Comparison of ENCODE assay signal across 18 mouse cellular contexts in genomic region chrX:41644954-41645353, GRCm38 (mm10).
"Had no signal": no experiment of that assay in that cellular context is flagged by ENCODE, and none has a peak within 500 bp of the region (broad histone marks: within the 10 kb centered on the region; RNA-seq: fewer than 3 reads in every experiment).

No protein-coding gene starts in this region.

- H3K4me3 ChIP-seq: kidney, embryonic 15.5 days; limb, embryonic 10.5 days; limb, embryonic 13.5 days; liver, embryonic 13.5 days; midbrain, embryonic 12.5 days; midbrain, embryonic 15.5 days; neural tube, embryonic 12.5 days; neural tube, embryonic 15.5 days had no signal

- H3K36me3 ChIP-seq: kidney, embryonic 15.5 days; limb, embryonic 10.5 days; limb, embryonic 13.5 days; liver, embryonic 13.5 days; midbrain, embryonic 12.5 days; midbrain, embryonic 15.5 days; neural tube, embryonic 12.5 days; neural tube, embryonic 15.5 days had no signal

- ATAC-seq: lung, postnatal 0 days; midbrain, embryonic 15.5 days had no signal

- H3K4me1 ChIP-seq: kidney, embryonic 15.5 days; limb, embryonic 10.5 days; limb, embryonic 13.5 days; liver, embryonic 13.5 days; midbrain, embryonic 12.5 days; midbrain, embryonic 15.5 days; neural tube, embryonic 12.5 days; neural tube, embryonic 15.5 days had no signal

- DNase-seq: kidney, postnatal 10 days; kidney, postnatal 36 days; liver; liver, embryonic 13.5 days; lung, embryonic 14.5 days; right cerebral cortex, adult 18-20 months; right cerebral cortex, postnatal 14 days; right cerebral cortex, postnatal 4 days; thymus, postnatal 36 days had no signal

- H3K27me3 ChIP-seq: kidney, embryonic 15.5 days; limb, embryonic 13.5 days; liver, embryonic 13.5 days; midbrain, embryonic 12.5 days; midbrain, embryonic 15.5 days; neural tube, embryonic 12.5 days; neural tube, embryonic 15.5 days had no signal

- H3K27ac ChIP-seq: kidney, embryonic 15.5 days; limb, embryonic 10.5 days; limb, embryonic 13.5 days; liver, embryonic 13.5 days; macrophage; midbrain, embryonic 12.5 days; midbrain, embryonic 15.5 days; neural tube, embryonic 12.5 days; neural tube, embryonic 15.5 days had no signal

- H3K4me2 ChIP-seq: kidney, embryonic 15.5 days; limb, embryonic 13.5 days; liver, embryonic 13.5 days; lung, embryonic 14.5 days; midbrain, embryonic 12.5 days; midbrain, embryonic 15.5 days; neural tube, embryonic 12.5 days; neural tube, embryonic 15.5 days had no signal

- H3K9me3 ChIP-seq: kidney, embryonic 15.5 days; limb, embryonic 10.5 days; limb, embryonic 13.5 days; liver, embryonic 13.5 days; midbrain, embryonic 12.5 days; midbrain, embryonic 15.5 days; neural tube, embryonic 12.5 days; neural tube, embryonic 15.5 days had no signal

- H3K9ac ChIP-seq: kidney, embryonic 15.5 days; limb, embryonic 13.5 days; liver, embryonic 13.5 days; lung, embryonic 14.5 days; midbrain, embryonic 12.5 days; midbrain, embryonic 15.5 days; neural tube, embryonic 12.5 days; neural tube, embryonic 15.5 days had no signal
